Mouse (Mus musculus) cerebellum, adult 2 months (tissue): ENCODE measurements at regions not wholly inside any gene's neighbourhood (a gene's known extent, or its start where the extent isn't known, plus 50 kb on each side); places are given as distances from the start of the nearest gene placed in this dataset.

Experiments
- CTCF ChIP-seq: fragments of 200-500 bp; IDR thresholded peaks from 2 replicates; pipeline ENCODE4 v1.5.1; 2011; ENCODE audit warnings: low read depth, mild to moderate bottlenecking, control low read depth, low read length, moderate library complexity, borderline replicate concordance; ENCODE audit not compliant: insufficient read depth
- POLR2A ChIP-seq: fragments of 200-500 bp; IDR thresholded peaks from 2 replicates; pipeline ENCODE4 v1.6.1; 2011; ENCODE audit warnings: low read length, control low read depth, borderline replicate concordance; ENCODE audit not compliant: insufficient read depth

GRCm38 (mm10) chr17:82533521-82533920 lies 681.6 kb upstream of the Pkdcc start:
- no peak for TF ChIP-seq CTCF
- no peak for TF ChIP-seq POLR2A
